Mouse (Mus musculus): Measurements from ENCODE around the gene Abcc1. TPM values are rescaled to one million over a fixed set of nuclear protein-coding genes. Genes with fewer than 3 reads are reported as not detected.
A peak's percentile ranks its signal among the peaks of the same experiment; 100 is the strongest.

Abcc1 gene
- polyA plus RNA-seq, 1 experiment, result 110 TPM

DNA sequence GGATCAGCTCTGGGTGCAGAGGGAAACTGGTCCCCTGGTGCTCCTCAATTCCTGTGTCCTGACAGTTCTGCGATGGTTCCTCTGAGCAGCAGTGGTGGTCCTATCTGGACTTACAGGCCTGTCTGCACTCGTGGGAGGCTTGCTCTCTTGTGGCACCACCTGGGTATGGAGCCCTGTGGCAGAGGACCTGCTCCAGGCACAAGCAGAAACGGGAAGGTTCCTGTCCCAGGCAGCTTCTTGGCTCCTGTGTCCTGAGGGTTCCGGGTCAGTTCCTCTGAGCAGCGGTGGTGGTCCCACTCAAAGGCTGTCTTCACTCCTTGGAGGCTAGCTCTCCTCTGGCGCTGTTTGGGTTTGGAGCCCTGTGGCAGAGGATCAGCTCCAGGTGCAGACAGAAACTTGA is 68.0 kb downstream of the Abcc1 start:
- Histone ChIP-seq H3K4me3 (ENCODE audit: insufficient read depth, low read length) (no peak overlapping the region), H3K4me1 (ENCODE audit: control insufficient read depth, insufficient read depth, low read length) (no peaks in the 10 kb centered on the region), H3K27ac (ENCODE audit: insufficient read depth, low read depth, low read length) (no peak overlapping the region)
- no peak for TF ChIP-seq CTCF (IDR thresholded peaks at IDR 0.05; ENCODE audit: low read depth, low read length)
- no peak for TF ChIP-seq POLR2A (IDR thresholded peaks at IDR 0.05; ENCODE audit: borderline replicate concordance, low read depth, low read length)

DNA sequence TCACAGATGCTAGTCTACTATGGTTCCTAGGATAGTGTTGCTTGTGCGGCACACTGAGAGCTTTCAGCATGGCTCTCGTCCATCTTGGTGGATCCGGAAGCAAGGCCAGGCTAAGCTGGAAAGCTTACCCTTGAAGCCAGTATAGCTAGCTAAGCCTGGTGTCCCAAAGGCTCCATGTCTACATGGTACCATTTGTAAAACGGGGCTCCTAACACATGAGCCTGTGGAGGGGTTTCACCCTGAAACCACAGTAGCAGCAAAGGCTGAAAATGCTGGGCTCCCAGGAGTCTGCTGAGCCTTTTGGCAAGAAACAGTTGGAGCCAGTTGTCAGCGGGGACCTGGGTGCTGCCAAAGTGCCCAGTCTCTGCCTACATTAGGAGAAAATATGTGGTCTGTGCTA is 71.6 kb downstream of the Abcc1 start:
- peaks cover 6% of the 10 kb centered on the region; the same call in 1 of the 2 replicates for H3K4me1 ChIP-seq (ENCODE audit: control insufficient read depth, insufficient read depth, low read length)
- TF ChIP-seq CTCF (IDR thresholded peaks at IDR 0.05; ENCODE audit: low read depth, low read length) (no peak), POLR2A (IDR thresholded peaks at IDR 0.05; ENCODE audit: borderline replicate concordance, low read depth, low read length) (no peak)
- no peak overlapping the region for H3K27ac ChIP-seq (ENCODE audit: insufficient read depth, low read depth, low read length)
- H3K4me3 ChIP-seq (ENCODE audit: insufficient read depth, low read length), result no peak overlapping the region

DNA sequence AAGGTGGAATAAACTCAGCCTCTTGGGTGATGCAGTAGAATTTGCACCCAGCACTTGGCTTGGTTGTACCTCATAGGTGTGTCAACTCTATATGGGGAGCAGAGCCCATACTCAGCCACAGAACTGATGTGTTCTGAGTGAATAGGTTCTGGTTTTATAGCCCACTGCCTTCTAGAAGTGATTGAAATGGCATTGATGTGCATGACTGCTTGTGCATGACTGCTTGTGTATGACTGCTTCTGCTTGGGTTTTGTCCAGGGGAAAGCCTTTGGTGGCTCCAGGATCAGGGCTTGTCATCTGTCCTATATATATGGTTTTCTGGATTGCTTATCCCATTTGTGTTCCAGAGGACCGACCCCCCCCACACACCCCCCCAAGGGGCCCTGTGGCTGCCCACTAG is 74.2 kb downstream of the Abcc1 start:
- no peak overlapping the region for H3K27ac ChIP-seq (ENCODE audit: insufficient read depth, low read depth, low read length)
- TF ChIP-seq CTCF (IDR thresholded peaks at IDR 0.05; ENCODE audit: low read depth, low read length) (no peak), POLR2A (IDR thresholded peaks at IDR 0.05; ENCODE audit: borderline replicate concordance, low read depth, low read length) (no peak)
- no peak overlapping the region for H3K4me3 ChIP-seq (ENCODE audit: insufficient read depth, low read length)
- peaks cover 22% of the 10 kb centered on the region for H3K4me1 ChIP-seq (ENCODE audit: control insufficient read depth, insufficient read depth, low read length)

DNA sequence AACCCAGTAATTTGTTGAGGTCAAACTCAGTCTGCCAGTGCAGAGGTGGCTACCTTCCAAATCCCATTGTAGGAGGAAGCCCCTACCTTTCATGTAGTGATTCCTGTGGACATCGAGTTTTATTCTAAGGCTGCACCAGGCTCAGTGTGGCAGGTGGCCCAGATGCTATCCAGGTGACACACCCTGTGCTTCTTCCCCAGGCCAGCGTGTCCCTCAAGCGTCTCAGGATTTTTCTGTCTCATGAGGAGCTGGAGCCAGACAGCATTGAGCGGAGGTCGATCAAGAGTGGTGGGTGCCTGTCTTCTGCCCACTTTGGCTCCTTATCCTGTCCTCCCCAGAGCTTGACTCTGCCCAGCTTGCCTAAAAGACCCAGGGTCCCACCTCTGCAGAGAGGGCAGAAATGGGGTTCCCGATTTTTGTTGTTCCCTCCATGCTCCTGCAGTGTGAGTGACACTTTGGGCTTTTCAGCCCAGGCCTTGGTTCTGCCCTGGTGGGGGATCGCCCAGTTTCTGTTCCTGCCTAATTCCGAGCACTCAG is 76.2 kb downstream of the Abcc1 start:
- no peak for TF ChIP-seq POLR2A (IDR thresholded peaks at IDR 0.05; ENCODE audit: borderline replicate concordance, low read depth, low read length)

DNA sequence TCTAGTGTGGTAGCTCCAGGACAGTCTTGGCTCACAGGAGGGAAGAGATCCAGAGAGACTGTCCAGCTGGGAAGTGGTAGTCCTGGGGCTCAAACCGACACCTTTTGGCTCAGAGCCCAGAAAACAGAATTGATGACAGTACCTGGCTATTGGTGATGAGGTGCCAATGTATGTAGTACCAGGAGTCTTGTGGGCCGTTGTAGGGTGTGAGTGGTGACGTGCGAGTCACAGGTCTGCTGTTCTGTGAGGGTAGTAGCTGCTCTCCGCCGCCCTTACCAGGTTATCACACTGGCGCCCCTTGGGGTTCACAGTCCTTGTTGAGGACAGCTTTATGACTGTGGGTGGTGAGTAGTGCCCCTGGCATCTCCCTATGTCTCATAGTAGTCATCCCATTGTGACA is 77.2 kb downstream of the Abcc1 start:
- Histone ChIP-seq H3K27ac (ENCODE audit: insufficient read depth, low read depth, low read length) (no peak overlapping the region), H3K4me1 (ENCODE audit: control insufficient read depth, insufficient read depth, low read length) (peaks cover 22% of the 10 kb centered on the region), H3K4me3 (ENCODE audit: insufficient read depth, low read length) (no peak overlapping the region)
- no peak for TF ChIP-seq POLR2A (IDR thresholded peaks at IDR 0.05; ENCODE audit: borderline replicate concordance, low read depth, low read length)

More for the DNA sequence above, 76.2 kb downstream of the Abcc1 start:
- Histone ChIP-seq H3K27ac (ENCODE audit: insufficient read depth, low read depth, low read length) (no peak overlapping the region), H3K4me3 (ENCODE audit: insufficient read depth, low read length) (no peak overlapping the region), H3K4me1 (ENCODE audit: control insufficient read depth, insufficient read depth, low read length) (peaks cover 22% of the 10 kb centered on the region)

DNA sequence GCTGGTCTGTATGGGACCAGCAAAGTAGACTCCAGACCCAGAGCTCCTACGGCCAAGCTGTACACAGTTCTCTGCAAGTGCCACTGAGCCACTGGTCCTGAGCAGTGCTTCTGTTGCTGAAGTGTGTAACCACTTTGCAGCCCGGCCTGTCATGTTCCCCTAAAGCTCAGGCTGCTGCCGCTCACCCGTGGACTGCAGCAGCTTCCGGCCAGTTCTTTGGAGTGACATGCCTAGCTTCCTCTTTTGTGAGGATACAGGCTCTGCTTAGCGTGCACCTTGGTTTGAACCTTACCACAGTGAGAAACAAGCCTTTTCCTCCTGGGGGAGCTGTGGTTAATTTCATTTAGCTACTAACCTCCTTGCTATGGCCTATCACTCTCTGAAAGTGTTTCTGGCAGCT is 77.7 kb downstream of the Abcc1 start:
- H3K27ac ChIP-seq (ENCODE audit: insufficient read depth, low read depth, low read length), result peak overlapping the region; percentile 24; the same call in 1 of the 2 replicates
- no peak overlapping the region for H3K4me3 ChIP-seq (ENCODE audit: insufficient read depth, low read length)
- TF ChIP-seq POLR2A (IDR thresholded peaks at IDR 0.05; ENCODE audit: borderline replicate concordance, low read depth, low read length) (no peak), CTCF (IDR thresholded peaks at IDR 0.05; ENCODE audit: low read depth, low read length) (no peak)
- H3K4me1 ChIP-seq (ENCODE audit: control insufficient read depth, insufficient read depth, low read length), result peaks cover 22% of the 10 kb centered on the region

DNA sequence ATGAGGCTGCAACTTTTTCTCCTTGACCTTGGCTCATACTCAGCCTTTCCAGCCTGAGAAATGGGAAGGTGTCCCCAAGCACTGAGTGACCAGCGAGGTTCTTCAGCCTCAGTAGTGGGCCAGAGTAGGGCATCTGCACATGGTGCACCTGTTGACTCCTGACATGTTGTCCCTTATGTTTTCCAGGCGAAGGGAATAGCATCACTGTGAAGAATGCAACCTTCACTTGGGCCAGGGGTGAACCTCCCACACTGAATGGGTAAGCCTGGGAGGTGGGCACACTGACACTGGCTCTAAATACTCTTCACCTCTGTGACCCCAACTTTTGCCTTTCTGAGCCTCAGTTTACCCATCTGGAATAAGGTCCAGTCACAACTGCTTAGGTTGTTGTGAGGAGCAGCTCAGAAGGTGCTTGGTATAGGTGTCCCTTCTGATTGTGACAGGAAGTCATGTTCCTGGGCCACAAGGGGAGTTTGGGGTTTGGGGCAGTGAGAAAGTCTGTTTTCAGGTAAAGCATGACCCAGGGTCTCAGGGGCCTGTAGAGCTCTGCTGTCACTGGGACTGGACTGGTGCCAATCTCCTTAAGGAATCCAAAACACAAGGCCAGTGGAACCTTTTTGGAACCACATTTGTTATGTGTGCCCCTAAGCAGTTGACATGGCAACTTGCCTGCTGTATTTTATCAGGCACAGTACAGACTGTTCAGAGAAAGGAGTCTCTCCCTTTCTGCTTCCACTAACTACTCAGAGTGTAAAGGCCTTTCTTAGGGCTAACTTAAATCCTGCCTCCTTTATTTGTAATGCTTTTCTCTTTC is 78.7 kb downstream of the Abcc1 start:
- no peak overlapping the region for H3K4me3 ChIP-seq (ENCODE audit: insufficient read depth, low read length)
- peaks cover 25% of the 10 kb centered on the region for H3K4me1 ChIP-seq (ENCODE audit: control insufficient read depth, insufficient read depth, low read length)
- no peak for TF ChIP-seq CTCF (IDR thresholded peaks at IDR 0.05; ENCODE audit: low read depth, low read length)
- no peak overlapping the region for H3K27ac ChIP-seq (ENCODE audit: insufficient read depth, low read depth, low read length)

DNA sequence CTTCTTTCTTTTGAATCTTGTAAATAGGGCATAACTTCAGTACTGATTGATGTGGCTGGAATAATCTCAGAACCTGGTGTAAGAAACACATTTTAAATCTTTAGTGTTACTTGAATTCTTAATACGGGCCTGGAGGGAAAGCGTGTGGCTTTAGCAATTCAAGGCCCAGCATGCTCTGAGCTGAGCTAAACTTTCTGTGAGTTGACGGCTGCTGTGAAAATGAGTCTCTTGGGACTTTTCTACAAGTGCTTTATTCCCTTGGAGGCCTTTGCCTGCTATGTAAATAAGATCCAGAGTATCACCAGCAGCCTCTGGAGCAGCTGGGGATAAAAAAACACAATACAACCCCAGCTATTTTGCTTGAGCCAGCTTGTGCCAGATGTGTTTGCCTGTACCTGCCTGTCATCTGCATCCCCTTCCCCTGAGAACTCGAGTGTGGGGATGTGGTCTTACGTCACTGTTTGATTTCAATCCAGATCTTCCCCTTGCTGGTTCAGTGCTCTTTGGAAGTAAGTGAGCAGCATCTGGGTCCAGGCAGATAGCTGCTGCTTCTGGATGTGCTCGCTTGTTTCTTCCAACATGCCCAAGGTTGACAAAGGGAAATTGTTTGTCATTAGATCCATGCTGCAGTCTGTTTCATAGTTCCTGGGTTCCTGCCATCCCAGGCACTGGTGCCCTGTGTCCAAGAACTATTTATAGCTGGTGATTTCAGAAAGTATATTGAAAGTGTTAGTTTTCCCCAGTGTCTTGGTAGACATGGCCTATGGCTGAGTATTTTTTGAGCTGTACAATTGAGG is 82.9 kb downstream of the Abcc1 start:
- no peak overlapping the region for H3K4me3 ChIP-seq (ENCODE audit: insufficient read depth, low read length)
- TF ChIP-seq CTCF (IDR thresholded peaks at IDR 0.05; ENCODE audit: low read depth, low read length) (no peak), POLR2A (IDR thresholded peaks at IDR 0.05; ENCODE audit: borderline replicate concordance, low read depth, low read length) (no peak)
- H3K4me1 ChIP-seq (ENCODE audit: control insufficient read depth, insufficient read depth, low read length), result peaks cover 9% of the 10 kb centered on the region
- no peak overlapping the region for H3K27ac ChIP-seq (ENCODE audit: insufficient read depth, low read depth, low read length)

DNA sequence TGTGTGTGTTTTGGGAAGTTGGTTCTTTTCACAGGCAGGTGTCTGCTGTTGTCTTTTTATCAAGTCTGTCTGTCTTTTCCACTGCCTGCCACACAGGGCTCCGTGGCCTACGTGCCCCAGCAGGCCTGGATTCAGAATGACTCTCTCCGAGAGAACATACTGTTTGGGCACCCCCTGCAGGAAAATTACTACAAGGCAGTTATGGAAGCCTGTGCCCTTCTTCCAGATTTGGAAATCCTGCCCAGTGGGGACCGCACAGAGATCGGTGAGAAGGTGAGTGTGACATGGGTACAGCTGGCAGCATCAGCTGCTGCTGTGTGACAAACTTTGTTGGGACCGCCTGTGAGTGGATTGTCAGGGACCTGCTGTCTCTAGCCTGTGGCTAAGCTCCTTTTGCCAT is 83.8 kb downstream of the Abcc1 start:
- no peak overlapping the region for H3K27ac ChIP-seq (ENCODE audit: insufficient read depth, low read depth, low read length)
- H3K4me3 ChIP-seq (ENCODE audit: insufficient read depth, low read length), result no peak overlapping the region
- peaks cover 3% of the 10 kb centered on the region; the same call in 1 of the 2 replicates for H3K4me1 ChIP-seq (ENCODE audit: control insufficient read depth, insufficient read depth, low read length)
- TF ChIP-seq POLR2A (IDR thresholded peaks at IDR 0.05; ENCODE audit: borderline replicate concordance, low read depth, low read length) (no peak), CTCF (IDR thresholded peaks at IDR 0.05; ENCODE audit: low read depth, low read length) (no peak)

DNA sequence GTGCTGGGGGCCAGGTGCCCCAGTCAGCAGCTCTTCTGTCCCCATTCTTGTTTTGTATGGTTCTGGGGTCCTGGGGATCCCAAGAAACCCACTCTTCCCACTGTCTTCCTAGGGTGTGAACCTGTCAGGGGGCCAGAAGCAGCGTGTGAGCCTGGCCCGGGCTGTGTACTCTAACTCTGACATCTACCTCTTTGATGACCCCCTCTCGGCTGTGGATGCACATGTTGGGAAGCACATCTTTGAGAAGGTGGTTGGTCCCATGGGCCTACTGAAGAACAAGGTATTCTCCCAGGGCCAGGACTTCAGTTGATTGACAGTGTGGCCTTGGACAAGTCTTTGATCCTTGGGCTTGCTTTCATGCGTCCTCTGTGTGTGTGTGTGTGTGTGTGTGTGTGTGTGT is 86.0 kb downstream of the Abcc1 start:
- Histone ChIP-seq H3K4me1 (ENCODE audit: control insufficient read depth, insufficient read depth, low read length) (peaks cover 3% of the 10 kb centered on the region; the same call in 1 of the 2 replicates), H3K27ac (ENCODE audit: insufficient read depth, low read depth, low read length) (no peak overlapping the region), H3K4me3 (ENCODE audit: insufficient read depth, low read length) (no peak overlapping the region)
- TF ChIP-seq POLR2A (IDR thresholded peaks at IDR 0.05; ENCODE audit: borderline replicate concordance, low read depth, low read length), result no peak
- TF ChIP-seq CTCF (IDR thresholded peaks at IDR 0.05; ENCODE audit: low read depth, low read length), result no peak

All from bone marrow macrophage, adult 2 months (primary cell).